Mouse (Mus musculus): Measurements from ENCODE around the gene Prdx1. TPM values are rescaled to one million over a fixed set of nuclear protein-coding genes. Genes with fewer than 3 reads are reported as not detected.

Prdx1 gene
- total RNA-seq, 4 experiments from 2014 or later = 514 to 868 (median 646) TPM

- DNase-seq = no peak
These were observed 44.2 kb downstream of the Prdx1 start for GRCm38 (mm10) chr4:116729532-116729931.

- DNase-seq = no peak
These were observed 45.7 kb downstream of the Prdx1 start for GRCm38 (mm10) chr4:116731077-116731476.

- no peak for DNase-seq
These were observed 47.0 kb downstream of the Prdx1 start for GRCm38 (mm10) chr4:116732355-116732754.

- DNase-seq = no peak
These were observed 49.7 kb downstream of the Prdx1 start for GRCm38 (mm10) chr4:116734996-116735395.

GRCm38 (mm10) chr4:116738972-116739751 is 53.8 kb downstream of the Prdx1 start:
- DNase-seq = no peak

GRCm38 (mm10) chr4:116749750-116750149 is 64.4 kb downstream of the Prdx1 start:
- peak; percentile 8 for DNase-seq

Other genes starting within 250 kb of the Prdx1 start
- gene Mast2, start 221.4 kb upstream of the Prdx1 start, total RNA-seq (2022) = 10 to 100 TPM; 34.5 to 54.7 (median 45.6) TPM
- 10 to 100 TPM; 22.1 to 23.2 (median 22.2) TPM for gene Ipp, start 178.0 kb upstream of the Prdx1 start, total RNA-seq (2022)
- 10 to 100 TPM; 16.1 to 29.8 (median 21.6) TPM for gene Tmem69, start 129.6 kb upstream of the Prdx1 start, total RNA-seq (2022)
- 10 to 100 TPM; 68.8 to 86.0 (median 75.5) TPM for gene Gpbp1l1, start 127.9 kb upstream of the Prdx1 start, total RNA-seq (2022)
- gene Ccdc17, start 88.9 kb upstream of the Prdx1 start, total RNA-seq (2022) = 10 to 100 TPM in 3 of 4 experiments, 1 to 10 TPM in 1; 10.0 to 22.7 (median 17.9) TPM
- gene Nasp, start 57.6 kb upstream of the Prdx1 start, total RNA-seq (2022) = 10 to 100 TPM; 20.6 to 24.4 (median 22.7) TPM
- gene Akr1a1, start 33.9 kb upstream of the Prdx1 start, total RNA-seq (2022) = 1,000 to 10,000 TPM in 1 of 4 experiments, 100 to 1,000 TPM in 3; 829 to 1,005 (median 899) TPM
- 10 to 100 TPM; 29.5 to 35.2 (median 31.7) TPM for gene Mmachc, start 22.9 kb downstream of the Prdx1 start, total RNA-seq (2022)
- gene Ccdc163, start 23.0 kb downstream of the Prdx1 start, total RNA-seq (2022) = 10 to 100 TPM; 17.2 to 34.6 (median 20.9) TPM
- gene Tesk2, start 35.4 kb downstream of the Prdx1 start, total RNA-seq (2022) = 1 to 10 TPM; 4.9 to 6.8 (median 6.7) TPM
- 10 to 100 TPM; 22.0 to 25.3 (median 22.4) TPM for gene Toe1, start 122.1 kb downstream of the Prdx1 start, total RNA-seq (2022)
- gene Mutyh, start 122.2 kb downstream of the Prdx1 start, total RNA-seq (2022) = 10 to 100 TPM in 1 of 4 experiments, 1 to 10 TPM in 3; 3.5 to 15.4 (median 6.8) TPM
- 1 to 10 TPM; 1.6 to 3.4 (median 3.0) TPM for gene Hpdl, start 136.2 kb downstream of the Prdx1 start, total RNA-seq (2022)
- 1 to 10 TPM; 4.9 to 7.2 (median 5.6) TPM for gene Zswim5, start 191.8 kb downstream of the Prdx1 start, total RNA-seq (2022)

All from adrenal gland, adult 8-10 months (tissue).